Mouse (Mus musculus) CH12.LX (cell line): ENCODE data around the gene Cacnb4. TPM values are rescaled to one million over a fixed set of nuclear protein-coding genes. Genes with fewer than 3 reads are reported as not detected.

Experiments
- DNase-seq: peaks from one replicate; pipeline ENCODE4 v3.0.0-alpha.2; 2013; ENCODE audit errors: extremely low read depth
- H3K27ac ChIP-seq: 2 replicates; pipeline ENCODE4 v1.5.1; 2012; ENCODE audit warnings: low read depth, mild to moderate bottlenecking, control low read depth, moderate library complexity; ENCODE audit not compliant: insufficient read depth
- H3K27me3 ChIP-seq: replicated peaks from 2 replicates; pipeline ENCODE3; 2012; ENCODE audit warnings: inconsistent platforms
- H3K36me3 ChIP-seq, 2 experiments: replicated peaks in 1 of 2; 2 replicates each; pipeline versions ENCODE3 to v1.6.1; 2012; ENCODE audit warnings: inconsistent platforms in 1 of 2, low read length in 1 of 2, mild to moderate bottlenecking in 1 of 2, mixed read lengths in 1 of 2, moderate library complexity in 1 of 2; ENCODE audit not compliant: control insufficient read depth in 1 of 2, insufficient read depth in 1 of 2
- H3K4me1 ChIP-seq, 2 experiments: 2 replicates each; pipeline ENCODE4 v1.6.1; 2012; ENCODE audit warnings: inconsistent platforms in 1 of 2, moderate library complexity in 1 of 2; ENCODE audit not compliant: insufficient read depth in 2 of 2, control insufficient read depth in 1 of 2
- H3K4me2 ChIP-seq: 2 replicates; pipeline ENCODE4 v1.6.1; 2012; ENCODE audit warnings: low read depth, mild to moderate bottlenecking, control low read depth; ENCODE audit not compliant: poor library complexity, insufficient read depth, severe bottlenecking
- H3K4me3 ChIP-seq, 3 experiments: fragments of 150-350 bp in 1 of 3; sonication (generic) in 1 of 3; replicated peaks in 1 of 3; 2 replicates each; pipeline versions ENCODE3 to v1.5.1; 2011 to 2012; ENCODE audit warnings: low read depth in 2 of 3, low read length in 2 of 3, mild to moderate bottlenecking in 2 of 3, moderate library complexity in 2 of 3, control low read depth in 1 of 3, improper control_type of control experiment in 1 of 3, inconsistent platforms in 1 of 3, mixed read lengths in 1 of 3; ENCODE audit not compliant: poor library complexity in 1 of 3
- H3K79me2 ChIP-seq: replicated peaks from 2 replicates; pipeline ENCODE4 v1.6.1; 2012; ENCODE audit warnings: mild to moderate bottlenecking, moderate library complexity; ENCODE audit not compliant: control insufficient read depth, poor library complexity, insufficient read depth, severe bottlenecking; ENCODE audit errors: extremely low read depth
- H3K9ac ChIP-seq: 2 replicates; pipeline ENCODE4 v1.6.1; 2012; ENCODE audit warnings: low read depth, mild to moderate bottlenecking, control low read depth, moderate library complexity; ENCODE audit not compliant: insufficient read depth
- H3K9me3 ChIP-seq: replicated peaks from 2 replicates; pipeline ENCODE3; 2012; ENCODE audit warnings: low read length, inconsistent platforms, mixed read lengths
- BHLHE40 ChIP-seq: IDR thresholded peaks from 2 replicates; pipeline ENCODE4 v1.6.1; 2011; ENCODE audit warnings: mild to moderate bottlenecking, low read depth, low read length, improper control_type of control experiment
- CHD1 ChIP-seq: IDR thresholded peaks from 2 replicates; pipeline ENCODE4 v1.6.1; 2012; ENCODE audit warnings: low read depth, low read length, improper control_type of control experiment, inconsistent platforms
- ELF1 ChIP-seq: IDR thresholded peaks from 2 replicates; pipeline ENCODE4 v1.6.1; 2014; ENCODE audit warnings: low read depth, mild to moderate bottlenecking, inconsistent platforms, low read length, improper control_type of control experiment
- EP300 ChIP-seq: IDR thresholded peaks from 2 replicates; pipeline ENCODE4 v1.6.1; 2011; ENCODE audit warnings: low read length, improper control_type of control experiment
- ETS1 ChIP-seq: conservative IDR thresholded peaks from 2 replicates; pipeline ENCODE4 v1.6.1; 2012; ENCODE audit warnings: low read depth, mild to moderate bottlenecking, inconsistent platforms, low read length, improper control_type of control experiment, moderate library complexity
- IRF4 ChIP-seq: IDR thresholded peaks from 2 replicates; pipeline ENCODE4 v1.6.1; 2014; ENCODE audit warnings: low read depth, mild to moderate bottlenecking, inconsistent platforms, low read length, improper control_type of control experiment
- JUND ChIP-seq: conservative IDR thresholded peaks from 2 replicates; pipeline ENCODE4 v1.6.1; 2011; ENCODE audit warnings: low read depth, low read length, improper control_type of control experiment
- MAFK ChIP-seq: IDR thresholded peaks from 2 replicates; pipeline ENCODE4 v1.6.1; 2011; ENCODE audit warnings: low read length, improper control_type of control experiment; ENCODE audit not compliant: insufficient replicate concordance
- MAX ChIP-seq: IDR thresholded peaks from 2 replicates; pipeline ENCODE4 v1.6.1; 2011; ENCODE audit warnings: low read length, improper control_type of control experiment
- MEF2A ChIP-seq: IDR thresholded peaks from 2 replicates; pipeline ENCODE4 v1.6.1; 2014; ENCODE audit warnings: low read depth, mild to moderate bottlenecking, inconsistent platforms, low read length, improper control_type of control experiment, borderline replicate concordance
- MYC ChIP-seq: IDR thresholded peaks from 2 replicates; pipeline ENCODE4 v1.6.1; 2011; ENCODE audit warnings: low read depth, mild to moderate bottlenecking, improper control_type of control experiment, low read length
- POLR2A ChIP-seq: IDR thresholded peaks from 2 replicates; pipeline ENCODE4 v1.6.1; 2011; ENCODE audit warnings: low read depth, mild to moderate bottlenecking, improper control_type of control experiment, low read length
- RAD21 ChIP-seq: IDR thresholded peaks from 2 replicates; pipeline ENCODE4 v1.6.1; 2011; ENCODE audit warnings: low read depth, mild to moderate bottlenecking, low read length, improper control_type of control experiment, moderate library complexity
- SMC3 ChIP-seq: IDR thresholded peaks from 2 replicates; pipeline ENCODE4 v1.6.1; 2011; ENCODE audit warnings: low read depth, low read length, improper control_type of control experiment
- TBP ChIP-seq: conservative IDR thresholded peaks from 2 replicates; pipeline ENCODE4 v1.6.1; 2011; ENCODE audit warnings: low read depth, low read length, improper control_type of control experiment
- USF1 ChIP-seq: IDR thresholded peaks from 2 replicates; pipeline ENCODE4 v1.6.1; 2014; ENCODE audit warnings: low read depth, mild to moderate bottlenecking, inconsistent platforms, low read length, improper control_type of control experiment
- ZKSCAN1 ChIP-seq: IDR thresholded peaks from 2 replicates; pipeline ENCODE4 v1.6.1; 2012; ENCODE audit warnings: low read depth, inconsistent platforms, low read length, improper control_type of control experiment, borderline replicate concordance
- ZNF384 ChIP-seq: IDR thresholded peaks from 2 replicates; pipeline ENCODE4 v1.6.1; 2012; ENCODE audit warnings: low read depth, low read length, improper control_type of control experiment, inconsistent platforms
- dilution Hi-C: fragments of 300-500 bp; cut with MboI; formaldehyde crosslinking; loops from 2 replicates; pipeline ENCODE4 v1.14.3; 2020; ENCODE audit warnings: low sequenced_read_pairs; ENCODE audit not compliant: extremely low pct_unique_long_range_greater_than_20kb, extremely low pct_ligation_motif_present
- in situ Hi-C: fragments of 300-500 bp; cut with MboI; formaldehyde crosslinking; loops from 3 replicates; pipeline ENCODE4 v1.14.3; 2019; ENCODE audit warnings: low sequenced_read_pairs, low pct_ligation_motif_present, low pct_unique_long_range_greater_than_20kb, mixed read lengths
- polyA plus RNA-seq: library from polyadenylated mRNA; unstranded; fragments of >175 nt; gene quantifications from 2 replicates; pipeline ENCODE4 v1.2.1, GENCODE M21; 2012; ENCODE audit warnings: low read depth; ENCODE audit not compliant: insufficient read length
- total RNA-seq, 2 experiments: library from RNA; depleted of rRNA; stranded (reverse); fragments of 300-350 nt in 1 of 2; fragments of >200 nt in 1 of 2; gene quantifications; 2 replicates each; pipeline ENCODE4 v1.2.3; 2012 to 2014

The Cacnb4 gene
- total and polyA plus RNA-seq, 3 experiments: 0.77 to 3.4 (median 1.5) TPM

DNA sequence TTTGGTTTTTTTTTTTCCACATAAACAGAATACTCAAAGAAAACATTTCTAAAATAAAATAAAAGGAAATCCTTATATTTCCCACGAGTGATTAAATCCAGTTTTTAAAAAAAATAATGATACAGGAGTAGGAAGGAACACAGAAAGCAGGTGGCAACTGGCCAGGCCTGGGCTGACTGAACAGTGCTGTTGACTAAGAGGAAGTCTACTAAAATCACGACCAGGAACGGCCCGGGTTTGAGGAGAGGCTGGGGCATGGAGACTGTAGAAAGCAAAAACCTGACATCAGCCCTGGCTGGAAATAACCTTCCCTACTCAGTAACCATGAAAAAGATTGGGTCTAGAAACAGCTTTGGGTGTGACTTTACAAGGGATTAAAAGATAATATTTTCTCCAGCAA is 48.4 kb downstream of the Cacnb4 start:
- no peak overlapping the region for H3K4me3 ChIP-seq
- H3K9ac ChIP-seq: no peak overlapping the region
- H3K27ac ChIP-seq: no peak overlapping the region
- in situ Hi-C loops: loop anchor here (25.0 kb wide), 1 partner anchor 459 kb away; no protein-coding TSS in a partner anchor
- TF ChIP-seq MYC: no peak
- 0 out of 2 replicates have a peak, but pooled peaks have one; percentile 7 for TF ChIP-seq ZNF384
- TF ChIP-seq IRF4: 0 out of 2 replicates have a peak, but pooled peaks have one; percentile 18
- no peak overlapping the region for H3K4me2 ChIP-seq
- no peaks in the 10 kb centered on the region for H3K36me3 ChIP-seq
- peak; percentile 54 for DNase-seq
- H3K4me1 ChIP-seq: peaks cover 0 to 16% of the 10 kb centered on the region in 2 experiments; a peak in 3 of 4 replicates
- dilution Hi-C loops: no loop called here
- H3K79me2 ChIP-seq: no peaks in the 10 kb centered on the region
- H3K27me3 ChIP-seq: no peaks in the 10 kb centered on the region
- H3K9me3 ChIP-seq: no peaks in the 10 kb centered on the region

DNA sequence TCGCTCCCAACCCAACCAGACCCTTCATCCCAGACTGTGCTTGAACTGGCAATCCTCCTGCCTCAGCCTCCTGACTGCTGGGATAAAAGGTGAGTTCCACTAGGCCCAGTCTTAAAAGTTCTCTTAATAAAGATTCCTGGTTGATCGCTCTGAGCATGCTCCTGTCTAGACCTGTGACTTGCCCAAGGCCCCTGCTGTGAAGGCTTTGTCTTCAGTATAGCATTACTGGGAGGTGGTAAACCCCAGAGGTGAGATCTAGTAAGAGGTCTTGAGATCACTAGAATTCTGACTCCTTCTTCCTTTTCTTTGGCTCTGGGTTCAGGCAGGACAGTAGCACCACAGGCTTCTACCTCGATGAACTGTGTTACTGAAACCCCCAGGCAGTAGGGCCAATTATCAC is 50.4 kb downstream of the Cacnb4 start:
- Histone ChIP-seq H3K9ac (no peak overlapping the region), H3K4me2 (no peak overlapping the region), H3K79me2 (no peaks in the 10 kb centered on the region), H3K9me3 (no peaks in the 10 kb centered on the region), H3K27ac (no peak overlapping the region), H3K4me1 (peaks cover 0 to 16% of the 10 kb centered on the region in 2 experiments; a peak in 3 of 4 replicates), H3K4me3 (no peak overlapping the region), H3K27me3 (no peaks in the 10 kb centered on the region), H3K36me3 (no peaks in the 10 kb centered on the region)
- dilution Hi-C loops (no loop called here), in situ Hi-C loops (loop anchor here (25.0 kb wide), 1 partner anchor 461 kb away; no protein-coding TSS in a partner anchor)
- TF ChIP-seq ZNF384: no peak
- no peak for TF ChIP-seq MAFK
- TF ChIP-seq MEF2A: no peak
- TF ChIP-seq RAD21: no peak
- TF ChIP-seq ZKSCAN1: no peak
- no peak for TF ChIP-seq ETS1
- no peak for TF ChIP-seq USF1
- no peak for TF ChIP-seq SMC3
- TF ChIP-seq BHLHE40: no peak
- TF ChIP-seq TBP: no peak
- no peak for TF ChIP-seq EP300
- TF ChIP-seq MAX: no peak
- TF ChIP-seq ELF1: no peak
- no peak for TF ChIP-seq POLR2A
- no peak for TF ChIP-seq JUND
- no peak for TF ChIP-seq IRF4
- TF ChIP-seq CHD1: no peak
- no peak for DNase-seq
